Mouse (Mus musculus) B cell, adult 2 months (primary cell): ENCODE results near the gene Adamtsl1.

Experiments used
- DNase-seq, 2 experiments: peaks; one replicate each; pipeline ENCODE4 v3.0.0; 2022

Adamtsl1 gene

DNA sequence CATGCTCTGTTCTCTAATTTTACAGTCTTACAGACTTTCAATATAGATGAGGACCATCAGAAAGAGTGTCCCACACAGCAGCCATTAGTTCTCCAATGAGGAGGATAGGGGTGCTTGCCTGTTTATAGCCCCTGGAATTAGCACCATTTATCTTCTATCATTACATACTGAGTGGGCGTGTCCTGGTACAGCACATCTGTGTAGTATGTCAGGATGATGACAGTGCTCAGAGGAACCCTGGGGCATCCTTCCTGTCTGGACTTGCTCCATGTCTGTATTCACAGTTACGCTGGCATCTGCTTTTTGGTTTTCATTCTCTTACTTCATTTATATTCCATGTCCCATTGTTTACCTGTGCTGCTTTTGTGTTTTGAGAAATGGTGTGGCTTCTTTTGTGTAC, 304.5 kb downstream of the Adamtsl1 start:
- DNase-seq = no peak

- DNase-seq = no peak
Measured at GRCm38 (mm10) chr4:85819169-85819568, 305.2 kb downstream of the Adamtsl1 start.

- no peak for DNase-seq
Measured at GRCm38 (mm10) chr4:85819921-85820320, 305.9 kb downstream of the Adamtsl1 start.

- no peak for DNase-seq
Measured at GRCm38 (mm10) chr4:85823952-85824704, 310.2 kb downstream of the Adamtsl1 start.

DNA sequence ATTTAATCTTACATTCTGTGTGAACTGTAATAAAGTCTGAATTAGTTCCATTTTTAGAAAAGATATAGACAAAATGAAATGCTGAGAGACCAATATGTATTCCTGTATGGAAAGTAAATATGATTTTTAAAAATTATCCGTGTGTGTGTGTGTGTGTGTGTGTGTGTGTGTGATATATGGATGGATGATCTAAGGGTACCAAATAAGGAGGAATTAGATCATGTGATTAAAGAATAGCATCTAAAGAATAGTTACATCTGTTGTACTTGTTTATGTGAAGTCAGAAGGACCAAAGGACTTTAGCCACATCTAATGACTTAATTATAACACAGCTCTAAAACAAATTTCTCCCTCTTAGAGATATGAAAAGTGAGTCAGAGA, 310.7 kb downstream of the Adamtsl1 start:
- no peak for DNase-seq

DNA sequence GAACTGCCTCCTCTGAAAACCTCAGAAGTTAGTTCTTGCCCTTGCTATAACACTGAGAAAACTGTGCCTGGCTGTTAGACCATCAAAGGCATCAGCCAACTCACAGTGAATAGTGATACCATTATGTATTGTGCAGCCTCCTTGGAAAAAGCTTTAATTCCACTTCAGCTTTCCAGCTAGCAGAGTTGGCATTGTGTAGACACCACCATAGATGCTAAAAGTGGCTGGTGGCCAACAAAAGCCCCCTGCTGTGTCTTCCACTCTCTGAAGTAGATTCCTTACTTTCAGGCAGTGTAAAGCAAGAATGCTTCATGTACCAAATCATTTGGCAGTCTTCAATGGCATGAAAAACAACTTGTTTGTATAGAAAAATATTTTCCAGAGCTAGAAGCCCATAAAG, 323.1 kb downstream of the Adamtsl1 start:
- no peak for DNase-seq

DNA sequence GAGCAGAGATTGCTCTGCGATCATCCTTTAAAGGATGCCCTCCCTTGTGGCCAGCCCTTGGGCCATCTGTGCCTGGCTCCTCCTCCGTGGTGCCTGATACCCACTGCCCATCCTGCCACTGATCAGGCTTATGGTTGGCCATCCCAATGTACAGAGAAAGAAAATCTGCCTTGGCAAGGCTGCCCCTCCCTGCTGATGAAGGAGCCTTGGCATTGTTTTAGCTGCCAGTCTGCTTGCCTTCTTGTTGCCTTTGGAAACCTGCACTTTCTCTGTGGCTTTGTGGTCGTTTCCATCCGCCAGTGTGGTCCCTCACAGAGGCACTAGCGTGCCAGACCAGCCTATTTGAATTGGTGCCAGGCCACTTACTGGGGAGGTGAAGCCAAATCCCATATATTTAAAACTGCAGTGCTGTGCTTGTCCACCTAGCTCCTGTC, 323.6 kb downstream of the Adamtsl1 start:
- DNase-seq = no peak

DNA sequence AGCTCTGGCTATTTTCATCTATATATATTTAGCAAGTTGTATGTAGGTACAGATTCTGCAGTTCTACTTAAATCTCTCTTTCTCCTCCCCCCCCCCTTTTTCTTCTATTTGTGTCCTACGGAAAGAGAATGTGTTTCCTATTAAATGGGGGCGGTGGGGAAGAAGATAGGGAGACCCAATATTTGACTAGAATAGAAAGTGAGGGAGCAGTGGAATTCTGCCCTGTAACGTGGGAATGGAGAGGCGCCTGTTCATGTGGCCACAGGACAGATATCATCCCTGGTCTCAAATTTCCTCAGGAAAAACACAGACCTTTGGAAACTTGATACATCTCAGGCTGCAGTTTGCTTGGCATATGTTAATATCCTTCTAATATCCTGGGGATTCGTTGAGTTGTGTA, 324.1 kb downstream of the Adamtsl1 start:
- no peak for DNase-seq

DNA sequence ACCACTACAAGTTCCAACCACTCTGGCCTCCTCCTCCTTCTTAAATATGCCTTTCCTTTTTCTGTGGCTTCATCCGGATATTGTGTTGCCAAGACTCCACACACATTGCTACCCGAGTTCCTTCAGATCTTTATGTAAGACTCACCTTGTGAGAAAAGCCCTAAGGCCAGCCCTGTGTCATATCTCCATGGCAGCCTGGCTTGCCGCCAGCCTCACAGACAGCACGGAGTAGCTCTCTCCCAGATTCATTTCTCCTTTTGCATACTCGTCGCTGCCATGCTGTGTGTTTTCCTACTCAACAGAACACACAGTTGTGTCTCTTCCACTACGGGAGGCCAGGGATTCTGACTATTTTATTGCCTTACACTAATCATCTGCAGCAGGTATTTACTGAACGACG, 328.1 kb downstream of the Adamtsl1 start:
- no peak for DNase-seq

GRCm38 (mm10) chr4:85844381-85844780, 330.4 kb downstream of the Adamtsl1 start:
- no peak for DNase-seq

- no peak for DNase-seq
Measured at GRCm38 (mm10) chr4:85845931-85846330, 332.0 kb downstream of the Adamtsl1 start.

DNA sequence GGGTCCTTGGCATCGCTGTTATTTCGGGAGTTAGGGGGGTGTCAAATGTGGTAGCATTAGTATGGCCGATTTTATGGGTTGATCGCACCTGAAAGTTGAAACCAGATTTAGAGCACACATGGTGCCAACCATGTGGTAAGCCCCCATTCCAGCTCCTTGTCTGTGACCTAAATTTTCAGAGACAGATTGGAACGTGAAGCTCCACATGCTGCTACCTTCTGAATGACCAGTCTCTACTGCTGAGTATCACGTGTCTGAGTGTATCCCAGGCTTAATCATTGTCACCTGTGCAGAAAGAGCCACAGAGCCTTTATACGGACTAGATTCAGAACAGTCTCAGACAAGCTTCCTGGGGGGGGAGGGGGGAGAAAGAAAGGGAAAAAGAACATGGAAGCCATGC, 339.4 kb downstream of the Adamtsl1 start:
- no peak for DNase-seq

DNA sequence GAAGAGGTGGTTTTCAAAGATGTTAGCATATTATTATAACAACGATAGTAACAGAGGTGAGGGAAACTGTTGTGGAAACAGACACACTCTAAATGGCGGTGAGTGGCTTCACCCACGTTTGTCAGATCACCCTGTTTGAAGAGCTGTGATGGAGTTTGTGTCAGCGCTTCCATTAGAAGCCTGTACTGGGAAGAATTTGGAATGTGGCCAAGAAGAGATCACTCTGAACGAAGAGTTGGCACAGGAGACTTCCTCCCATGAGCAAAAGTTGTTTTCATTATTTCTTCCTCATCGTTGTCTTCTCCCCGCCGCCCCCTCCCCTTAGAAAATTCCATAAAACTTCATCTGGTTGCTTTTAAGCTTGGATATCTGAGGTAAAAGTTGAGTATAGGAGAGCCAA, 340.5 kb downstream of the Adamtsl1 start:
- DNase-seq = no peak

DNA sequence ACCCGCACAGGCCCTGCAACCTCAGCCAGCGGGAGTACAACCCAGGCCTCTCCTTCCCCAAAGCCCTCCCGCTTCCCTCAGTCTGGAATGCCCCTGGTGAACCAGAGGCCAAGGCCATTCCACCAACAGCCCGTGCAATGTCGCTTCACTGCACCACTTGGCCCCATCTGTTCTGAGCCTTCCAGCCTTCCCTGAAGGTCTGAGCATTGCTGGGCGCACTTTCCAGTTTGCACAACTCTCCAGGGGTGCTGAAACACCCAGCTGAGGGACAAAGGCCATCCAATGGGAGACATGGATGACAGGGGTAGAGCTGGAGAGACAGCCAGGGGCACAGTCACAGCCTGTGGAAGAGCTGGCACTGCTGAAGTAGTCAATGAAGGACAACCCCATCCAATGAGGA, 365.4 kb downstream of the Adamtsl1 start:
- DNase-seq = no peak

DNA sequence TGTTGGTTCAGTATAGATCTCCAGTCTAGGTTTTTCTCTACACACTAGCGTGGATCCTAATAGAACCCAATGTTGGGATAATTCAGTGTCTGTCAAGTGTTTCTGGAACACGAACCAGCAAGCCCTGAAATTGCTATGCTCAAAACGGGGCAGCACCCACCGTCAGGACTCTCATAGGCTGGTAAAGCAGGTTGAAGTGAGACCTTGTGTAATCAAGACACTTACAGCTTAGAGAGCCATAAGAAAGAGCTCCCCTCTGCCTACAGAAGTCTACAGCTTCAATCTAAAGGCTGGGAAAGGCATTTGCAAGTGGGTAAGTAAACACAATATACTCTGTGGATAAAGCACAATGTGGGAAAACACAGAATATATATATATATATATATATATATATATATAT, 367.3 kb downstream of the Adamtsl1 start:
- no peak for DNase-seq

DNA sequence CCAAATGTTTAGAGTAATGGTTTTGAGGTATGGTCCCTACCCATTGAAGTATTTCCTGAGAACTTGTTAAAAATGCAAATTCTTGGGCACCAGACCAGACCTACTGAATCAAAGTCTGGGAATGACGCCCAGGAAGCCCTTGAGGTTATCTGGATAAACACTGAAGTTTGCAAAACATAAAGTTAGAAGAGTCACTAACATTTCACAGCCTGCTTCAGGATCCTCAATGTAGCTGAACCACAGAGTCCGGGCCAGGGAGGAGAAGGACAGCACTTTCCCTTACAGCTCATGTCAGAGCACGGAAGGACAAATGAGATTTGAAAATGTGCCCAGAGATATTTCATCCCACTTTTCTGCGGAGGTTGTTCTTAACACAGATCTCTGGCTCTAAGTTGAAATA, 370.1 kb downstream of the Adamtsl1 start:
- DNase-seq = no peak

DNA sequence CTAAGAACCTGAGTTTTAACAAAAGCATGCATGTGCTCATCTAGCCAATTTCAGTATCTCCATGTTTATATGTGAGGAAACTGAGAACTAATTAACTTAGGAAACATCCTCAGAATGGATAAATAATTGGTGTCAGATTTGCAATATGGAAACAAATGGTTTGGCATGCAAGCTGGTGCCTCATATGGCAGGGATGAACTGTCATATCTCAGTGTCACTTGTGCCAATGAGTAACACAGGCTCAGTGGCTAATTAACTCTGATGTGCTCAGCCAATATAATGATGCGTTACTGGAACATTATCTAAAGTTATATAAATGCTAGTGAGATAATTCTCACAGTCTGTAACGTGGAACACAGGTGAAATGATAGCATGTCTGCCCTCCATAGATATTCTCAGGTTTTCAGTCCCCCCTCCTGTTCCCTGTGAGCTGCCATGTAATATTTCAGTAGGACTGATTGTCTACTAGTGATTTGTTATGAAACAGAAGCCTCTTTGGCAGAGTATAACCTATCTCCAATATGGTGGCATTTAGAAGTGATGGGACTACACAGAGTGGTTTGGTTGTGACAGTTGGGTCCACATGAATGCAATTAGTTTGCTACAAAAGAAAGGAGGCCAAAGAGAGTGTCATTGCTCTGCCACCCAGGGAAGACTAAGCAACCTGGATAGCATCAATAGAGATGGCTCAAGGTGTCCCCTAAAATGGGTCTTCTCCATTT, 376.1 kb downstream of the Adamtsl1 start:
- no peak for DNase-seq

- no peak for DNase-seq
Measured at GRCm38 (mm10) chr4:85901316-85901715, 387.3 kb downstream of the Adamtsl1 start.

DNA sequence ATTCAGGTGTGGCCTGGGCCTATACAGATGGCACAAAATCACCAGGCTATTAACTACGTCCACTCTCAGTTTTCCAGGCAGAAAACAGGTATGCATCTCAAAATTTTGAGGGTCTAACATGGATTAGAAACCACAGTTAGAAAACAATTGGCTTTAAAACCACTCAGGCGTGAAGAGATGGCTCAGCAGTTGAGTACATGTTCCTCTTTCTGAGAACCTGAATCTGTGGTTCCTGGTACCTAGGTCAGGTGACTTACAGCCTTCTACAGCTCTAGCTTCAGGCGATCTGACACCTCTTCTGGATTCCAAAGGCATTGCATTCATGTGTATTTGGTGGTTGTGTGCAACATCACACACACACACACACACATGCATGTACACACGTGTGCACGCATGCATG, 390.2 kb downstream of the Adamtsl1 start:
- no peak for DNase-seq

- DNase-seq = no peak
Measured at GRCm38 (mm10) chr4:85916034-85916433, 402.1 kb downstream of the Adamtsl1 start.

- DNase-seq = no peak
Measured at GRCm38 (mm10) chr4:85918366-85918765, 404.4 kb downstream of the Adamtsl1 start.

DNA sequence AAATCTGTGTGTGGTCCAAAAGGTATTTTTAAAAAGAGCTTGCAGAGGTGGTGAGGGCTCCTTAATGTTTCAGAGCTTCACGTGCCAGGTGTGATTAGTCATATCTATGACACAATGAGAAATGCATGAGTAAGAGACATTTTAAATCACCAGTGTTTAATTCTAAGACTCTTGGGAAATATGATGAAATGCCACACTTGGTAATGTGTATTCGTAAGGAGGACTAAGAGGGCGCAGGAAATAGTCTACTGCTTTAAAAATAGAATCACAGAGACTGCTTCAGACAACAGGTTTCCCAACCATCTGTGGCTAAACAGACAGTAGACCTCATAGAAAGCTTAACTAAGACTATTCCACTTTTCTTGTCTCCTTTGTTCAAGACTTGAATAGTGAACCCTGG, 406.5 kb downstream of the Adamtsl1 start:
- no peak for DNase-seq

DNA sequence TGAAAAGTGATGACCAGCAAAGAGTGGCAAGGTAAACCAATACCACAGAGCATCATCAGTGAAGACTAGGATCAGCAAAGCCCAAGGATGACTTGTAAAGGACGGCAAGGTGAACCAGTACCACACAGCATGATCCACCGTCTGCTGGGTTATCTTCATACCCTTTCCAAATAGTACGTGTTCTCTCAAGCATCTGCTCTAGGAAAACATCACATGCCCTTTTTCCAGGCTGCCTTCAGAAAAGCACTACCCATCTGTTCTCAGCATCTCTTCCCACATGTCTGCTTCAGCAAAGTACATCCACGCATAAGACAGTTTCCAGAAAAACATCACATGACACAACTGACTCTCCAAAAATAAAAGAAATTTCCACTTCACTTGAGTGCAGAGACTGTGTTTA, 408.8 kb downstream of the Adamtsl1 start:
- no peak for DNase-seq

DNA sequence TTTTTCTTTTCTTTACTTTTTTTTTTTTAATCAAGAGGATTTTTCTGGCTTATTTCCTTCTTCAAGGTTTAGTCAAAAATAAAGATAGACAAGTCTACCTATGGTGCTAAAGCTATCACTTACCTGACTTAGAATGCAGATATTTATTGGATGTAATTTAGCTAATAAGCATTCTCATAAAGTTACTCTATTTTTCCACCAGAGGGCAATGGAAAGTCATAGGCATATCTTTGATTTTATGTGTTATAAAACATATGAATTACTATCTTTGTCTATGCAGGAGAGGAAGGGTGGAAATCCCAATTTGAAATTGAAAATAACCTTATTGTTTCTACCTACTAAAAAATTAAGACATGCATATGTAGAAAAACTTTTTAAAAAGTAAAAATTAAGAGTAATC, 418.2 kb downstream of the Adamtsl1 start:
- no peak for DNase-seq

DNA sequence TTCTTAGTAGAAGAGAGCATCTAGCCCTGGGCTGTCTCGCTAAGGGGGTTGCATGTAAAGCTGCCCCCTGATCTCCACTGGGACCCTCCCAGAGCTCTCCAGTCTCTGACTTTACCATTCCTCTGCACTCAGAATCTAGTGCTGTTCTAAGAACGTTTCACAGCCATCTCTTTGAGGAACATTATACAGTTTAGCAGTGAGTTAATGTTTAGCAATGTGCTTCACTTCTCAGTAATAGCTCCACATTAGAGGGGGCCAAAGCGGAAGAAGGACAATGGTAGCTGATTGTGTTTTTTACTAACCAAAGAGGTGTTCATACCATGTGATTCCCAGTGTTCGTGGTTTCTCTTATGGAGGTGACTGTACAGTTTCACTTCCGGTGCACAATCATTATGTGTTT, 425.5 kb downstream of the Adamtsl1 start:
- no peak for DNase-seq
